Mouse (Mus musculus) gastrocnemius, adult 8-10 months (tissue): ENCODE data around the gene Tctex1d1. TPM values are rescaled to one million over a fixed set of nuclear protein-coding genes. Genes with fewer than 3 reads are reported as not detected.

Experiments used
- total RNA-seq, 4 experiments: library from RNA; stranded (reverse); gene quantifications; 2 replicates each; pipeline ENCODE4 v1.2.4; 2022

Gene Tctex1d1
- total RNA-seq, 4 experiments from 2014 or later: not detected

Other genes starting within 250 kb of the Tctex1d1 start
- 1 to 10 TPM in 3 of 4 experiments, under 1 TPM in 1; 0.77 to 2.9 (median 2.1) TPM for gene Sgip1, start 237.3 kb upstream of the Tctex1d1 start, total RNA-seq
- not detected for gene Insl5, start 48.2 kb downstream of the Tctex1d1 start, total RNA-seq
- 10 to 100 TPM; 15.2 to 21.0 (median 17.4) TPM for gene Mier1, start 135.8 kb downstream of the Tctex1d1 start, total RNA-seq
- gene Wdr78, start 135.9 kb downstream of the Tctex1d1 start, total RNA-seq: under 1 TPM; 0.38 to 0.75 (median 0.47) TPM
- gene Slc35d1, start 236.6 kb downstream of the Tctex1d1 start, total RNA-seq: 1 to 10 TPM; 5.6 to 8.4 (median 6.9) TPM